Mouse (Mus musculus): ENCODE data around the gene Psmb8.

DNA sequence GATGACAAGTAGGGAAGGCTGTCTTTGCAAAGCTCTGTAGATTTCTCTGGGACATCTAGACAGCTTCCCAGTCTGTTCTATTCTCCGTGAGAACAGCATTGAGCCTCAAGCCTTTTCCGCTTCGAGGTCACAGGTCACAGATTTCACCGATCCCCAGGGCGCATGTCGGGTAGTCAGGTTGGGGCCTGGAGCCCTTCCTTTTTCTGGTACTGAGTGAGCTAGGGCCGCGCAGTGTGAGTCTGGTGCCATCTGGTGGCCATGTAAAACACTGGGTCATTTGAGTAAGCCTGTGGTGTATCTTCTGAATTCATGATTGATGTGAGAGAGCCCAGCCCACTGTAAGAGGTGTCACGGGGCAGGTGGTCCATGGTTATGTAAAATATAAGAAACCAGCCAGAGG lies 37.4 kb downstream of the Psmb8 start:
- TF ChIP-seq POLR2A (IDR thresholded peaks at IDR 0.05; ENCODE audit: control insufficient read depth, extremely low read depth, insufficient read depth, low read length, poor library complexity) (no peak), CTCF (IDR thresholded peaks at IDR 0.05; ENCODE audit: borderline replicate concordance, control insufficient read depth, extremely low read depth, insufficient read depth, low read length, poor library complexity) (peak; percentile 82; the same call in 1 of the 2 replicates)

All from thymus, adult 2 months (tissue).